Mouse (Mus musculus): ENCODE measurements at regions not wholly inside any gene's neighbourhood (a gene's known extent, or its start where the extent isn't known, plus 50 kb on each side); places are given as distances from the start of the nearest gene placed in this dataset.
A peak's percentile ranks its signal among the peaks of the same experiment; 100 is the strongest.

GRCm38 (mm10) chr4:152888306-152888705 is 410.6 kb upstream of the Kcnab2 start:
- DNase-seq: no peak
- intact Hi-C loops (cut with DNase I; ENCODE audit: low total_unique reads): no loop called here

- intact Hi-C loops (cut with DNase I; ENCODE audit: low total_unique reads): no loop called here
- no peak for DNase-seq
These were observed 409.1 kb upstream of the Kcnab2 start for GRCm38 (mm10) chr4:152886773-152887172.

- DNase-seq: no peak
- intact Hi-C loops (cut with DNase I; ENCODE audit: low total_unique reads): no loop called here
These were observed 403.8 kb upstream of the Kcnab2 start for GRCm38 (mm10) chr4:152881433-152881930.

- no peak for DNase-seq
These were observed 402.7 kb upstream of the Kcnab2 start for GRCm38 (mm10) chr4:152880368-152880767.

DNA sequence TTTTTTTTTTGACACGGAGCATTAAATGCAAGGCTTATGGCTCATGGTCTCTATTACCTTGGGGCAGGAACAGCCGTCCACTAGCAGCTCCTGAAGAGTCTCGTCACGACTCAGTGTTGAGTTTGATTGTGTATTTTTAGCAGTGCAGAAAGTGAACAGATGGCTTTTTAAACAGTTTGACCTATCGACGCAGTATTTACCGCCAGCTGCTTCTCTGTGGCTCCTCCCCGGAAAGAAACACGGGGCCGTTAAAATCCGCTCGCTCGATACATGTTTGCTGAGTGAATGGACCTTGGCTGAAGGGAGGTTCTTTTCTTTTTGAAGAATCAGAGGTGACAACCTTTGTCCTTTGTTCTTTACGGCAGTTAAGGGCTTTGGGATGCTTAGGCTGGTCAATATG is 401.3 kb upstream of the Kcnab2 start:
- intact Hi-C loops (cut with DNase I; ENCODE audit: low total_unique reads): no loop called here

More at GRCm38 (mm10) chr4:152880368-152880767, 402.7 kb upstream of the Kcnab2 start:
- intact Hi-C loops (cut with DNase I; ENCODE audit: low total_unique reads): no loop called here

GRCm38 (mm10) chr4:152878401-152878800 is 400.7 kb upstream of the Kcnab2 start:
- no peak for DNase-seq
- intact Hi-C loops (cut with DNase I; ENCODE audit: low total_unique reads): no loop called here

More for the DNA sequence above, 401.3 kb upstream of the Kcnab2 start:
- DNase-seq: no peak

DNA sequence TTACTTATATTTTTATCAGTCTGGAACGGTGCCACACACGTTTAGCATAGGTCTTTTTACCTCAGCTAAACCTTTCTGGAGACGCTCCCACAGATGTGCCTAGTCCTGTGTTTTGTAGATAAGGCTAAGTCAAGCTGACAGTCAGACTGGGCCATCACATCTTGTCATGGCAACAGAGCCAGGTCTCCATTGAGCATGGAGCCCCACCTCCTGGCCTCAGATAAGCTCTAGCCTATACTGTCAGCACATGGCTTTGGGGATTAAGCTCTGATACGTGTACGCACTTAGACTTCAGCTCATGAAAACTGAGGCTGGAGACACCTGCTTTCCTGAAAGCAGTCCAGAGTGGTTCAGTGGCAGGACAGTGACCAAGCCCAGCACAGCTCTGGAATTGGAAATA is 392.4 kb upstream of the Kcnab2 start:
- intact Hi-C loops (cut with DNase I; ENCODE audit: low total_unique reads): no loop called here
- no peak for DNase-seq

DNA sequence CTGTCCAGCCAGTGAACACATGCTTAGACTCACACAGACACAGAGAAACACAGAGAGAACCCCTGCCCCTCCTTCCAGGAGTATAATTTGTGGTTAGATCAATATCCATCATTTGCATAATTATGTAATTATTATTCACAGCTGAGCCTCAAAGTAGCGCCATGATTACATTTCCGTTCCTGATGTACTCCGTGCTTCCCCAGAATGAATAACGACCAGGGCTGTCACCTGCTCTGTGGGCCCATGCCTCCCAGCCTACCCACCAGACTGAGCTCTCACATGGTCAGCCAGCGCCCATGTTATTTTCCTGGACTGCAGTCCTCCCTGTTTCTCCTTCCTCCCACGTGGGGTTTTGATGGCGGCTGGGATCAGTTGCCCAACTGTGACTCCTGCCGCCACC is 388.2 kb upstream of the Kcnab2 start:
- no peak for DNase-seq
- intact Hi-C loops (cut with DNase I; ENCODE audit: low total_unique reads): no loop called here

DNA sequence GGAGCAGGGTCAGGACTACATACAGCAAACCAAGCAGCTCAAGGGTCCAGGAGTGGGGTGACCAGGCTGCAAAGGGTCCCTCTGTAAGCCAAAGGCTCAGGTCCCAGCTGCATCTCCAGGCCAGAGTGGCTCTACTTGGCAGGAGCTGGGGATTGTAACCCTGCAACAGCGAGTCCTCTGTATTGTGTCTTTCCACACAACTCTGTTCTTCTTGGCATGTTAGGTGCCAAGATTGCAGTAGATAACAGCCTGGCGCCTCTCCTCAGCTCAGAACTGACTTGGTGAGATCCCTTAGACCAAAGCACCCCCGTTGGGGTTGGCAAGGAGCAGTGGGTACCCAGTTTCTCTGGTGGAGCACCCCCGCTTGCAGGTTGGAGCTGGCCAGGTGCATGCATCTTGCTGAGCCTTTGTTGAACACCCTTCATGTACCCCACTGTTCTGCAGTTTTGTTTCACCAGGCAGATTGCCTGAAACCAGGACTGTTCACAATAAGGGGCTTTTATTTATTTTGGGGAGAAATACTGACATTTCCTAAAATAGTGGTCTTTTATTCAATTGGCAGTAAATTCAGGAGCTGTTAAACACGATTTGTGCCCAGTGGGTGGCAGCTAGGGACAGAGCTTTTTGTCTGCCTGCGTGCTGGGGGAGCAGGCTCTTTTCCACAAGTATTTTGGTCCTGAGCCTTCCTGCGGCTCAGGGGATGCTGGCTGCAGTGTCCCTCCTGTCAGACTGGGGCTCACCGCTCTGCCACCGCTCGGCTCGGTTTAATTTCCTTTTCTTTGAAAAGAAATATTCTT is 385.3 kb upstream of the Kcnab2 start:
- DNase-seq: no peak
- intact Hi-C loops (cut with DNase I; ENCODE audit: low total_unique reads): no loop called here

- DNase-seq: no peak
- intact Hi-C loops (cut with DNase I; ENCODE audit: low total_unique reads): no loop called here
These were observed 381.5 kb upstream of the Kcnab2 start for GRCm38 (mm10) chr4:152859161-152859560.

GRCm38 (mm10) chr4:152850147-152850546 is 372.5 kb upstream of the Kcnab2 start:
- no peak for DNase-seq
- intact Hi-C loops (cut with DNase I; ENCODE audit: low total_unique reads): no loop called here

DNA sequence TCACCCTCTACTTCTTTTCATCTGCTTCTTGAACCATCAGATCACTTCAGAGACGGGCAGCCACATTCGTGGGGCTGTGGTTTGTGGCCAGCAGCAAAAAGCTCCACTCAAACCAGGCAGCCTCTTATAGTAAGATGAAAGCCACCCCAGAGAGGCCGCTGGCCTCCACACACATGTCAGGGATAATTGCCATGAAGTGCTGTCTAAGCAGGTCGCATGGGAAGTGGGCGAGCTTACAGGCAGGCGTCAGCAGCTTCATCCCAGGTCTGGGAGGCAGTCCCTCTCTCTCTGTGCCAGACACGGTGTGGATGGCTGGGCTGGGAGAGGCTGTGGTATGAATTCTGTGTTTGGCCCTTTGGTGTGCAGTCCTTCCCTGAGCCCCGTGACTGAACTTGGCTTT is 358.4 kb upstream of the Kcnab2 start:
- no peak for DNase-seq
- intact Hi-C loops (cut with DNase I; ENCODE audit: low total_unique reads): no loop called here

- no peak for DNase-seq
- intact Hi-C loops (cut with DNase I; ENCODE audit: low total_unique reads): loop anchor here (5.0 kb wide), 1 partner anchor 472 kb away; no protein-coding TSS in a partner anchor
These were observed 356.9 kb upstream of the Kcnab2 start for GRCm38 (mm10) chr4:152834421-152835110.

GRCm38 (mm10) chr4:152833411-152834310 is 356.0 kb upstream of the Kcnab2 start:
- intact Hi-C loops (cut with DNase I; ENCODE audit: low total_unique reads): loop anchor here (5.0 kb wide), 1 partner anchor 471 kb away; no protein-coding TSS in a partner anchor

DNA sequence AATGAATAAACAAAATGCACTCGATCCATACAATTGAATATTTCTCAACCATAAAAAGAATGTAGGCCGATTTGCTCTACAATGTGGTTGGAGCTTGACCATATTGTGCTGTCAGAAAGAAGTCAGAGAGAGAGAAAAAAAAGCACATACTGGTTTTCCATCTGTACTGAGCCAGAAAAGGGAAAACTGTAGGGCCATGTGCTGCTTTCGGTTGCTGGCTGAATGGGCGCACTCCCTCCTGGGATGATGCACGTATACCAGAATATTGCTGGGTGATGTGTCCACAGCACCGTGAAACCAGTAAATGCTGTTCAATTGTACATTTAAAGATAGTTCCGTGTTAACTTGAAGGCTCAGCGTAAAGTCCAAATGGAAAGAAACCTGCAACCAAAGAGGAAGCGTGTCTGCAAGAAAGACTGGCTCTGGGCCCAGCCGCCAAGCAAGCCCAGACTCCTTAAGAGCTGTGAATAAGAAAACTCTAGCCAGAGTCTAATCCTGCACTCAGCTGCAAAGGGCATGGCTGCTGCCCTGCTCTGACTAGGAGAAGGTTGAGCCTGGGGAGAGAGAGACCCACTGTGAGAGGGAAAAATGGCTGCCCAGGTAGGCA is 355.2 kb upstream of the Kcnab2 start:
- intact Hi-C loops (cut with DNase I; ENCODE audit: low total_unique reads): loop anchor here (5.0 kb wide), 1 partner anchor 471 kb away; no protein-coding TSS in a partner anchor
- DNase-seq: peak; percentile 12

More at GRCm38 (mm10) chr4:152833411-152834310, 356.0 kb upstream of the Kcnab2 start:
- no peak for DNase-seq

- intact Hi-C loops (cut with DNase I; ENCODE audit: low total_unique reads): no loop called here
- DNase-seq: no peak
These were observed 347.5 kb upstream of the Kcnab2 start for GRCm38 (mm10) chr4:152825185-152825584.

GRCm38 (mm10) chr4:152816139-152816757 is 338.6 kb upstream of the Kcnab2 start:
- intact Hi-C loops (cut with DNase I; ENCODE audit: low total_unique reads): no loop called here
- DNase-seq: no peak

GRCm38 (mm10) chr4:152806611-152807010 is 328.9 kb upstream of the Kcnab2 start:
- no peak for DNase-seq

GRCm38 (mm10) chr4:152799392-152799791 is 321.7 kb upstream of the Kcnab2 start:
- intact Hi-C loops (cut with DNase I; ENCODE audit: low total_unique reads): no loop called here
- DNase-seq: peak; percentile 43

More at GRCm38 (mm10) chr4:152806611-152807010, 328.9 kb upstream of the Kcnab2 start:
- intact Hi-C loops (cut with DNase I; ENCODE audit: low total_unique reads): no loop called here

All from gastrocnemius, postnatal 14 days (tissue).